Mouse (Mus musculus): Measurements from ENCODE around the gene Pdzk1ip1. TPM values are rescaled to one million over a fixed set of nuclear protein-coding genes. Genes with fewer than 3 reads are reported as not detected.

Gene Pdzk1ip1
- polyA plus RNA-seq, 1 experiment: 8.4 TPM

DNA sequence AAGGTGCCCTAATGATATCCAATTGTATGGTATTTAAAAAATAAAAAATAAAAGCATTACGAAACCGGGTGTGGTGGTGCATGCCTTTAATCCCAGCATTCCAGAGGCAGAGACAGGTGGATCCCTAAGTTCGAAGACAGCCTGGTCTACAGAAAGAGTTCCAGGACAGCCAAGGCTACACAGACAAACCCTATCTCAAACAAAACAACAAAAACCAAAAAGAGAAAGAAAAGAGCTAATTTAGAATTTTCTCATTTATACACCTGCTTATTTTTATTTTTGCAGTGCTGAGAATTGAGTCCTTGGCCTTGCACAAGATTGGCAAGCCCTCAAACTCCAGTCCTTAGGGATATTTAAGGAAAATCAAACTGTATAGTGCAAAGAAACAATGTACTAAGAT lies 32.8 kb upstream of the Pdzk1ip1 start:
- Histone ChIP-seq H3K4me3 (ENCODE audit: low read depth, low read length) (no peak overlapping the region), H3K4me1 (ENCODE audit: control insufficient read depth, insufficient read depth, insufficient read length, low read length) (peaks cover 7% of the 10 kb centered on the region), H3K27ac (ENCODE audit: insufficient read depth, low read depth, low read length) (no peak overlapping the region), H3K27me3 (ENCODE audit: control insufficient read depth, insufficient read depth, low read length) (peaks cover 77% of the 10 kb centered on the region), H3K36me3 (ENCODE audit: control insufficient read depth, insufficient read depth, low read length) (no peaks in the 10 kb centered on the region)
- TF ChIP-seq POLR2A (IDR thresholded peaks at IDR 0.05; ENCODE audit: low read depth, low read length): no peak
- no peak for TF ChIP-seq CTCF (IDR thresholded peaks at IDR 0.05; ENCODE audit: extremely low read depth, insufficient read length, insufficient replicate concordance, low read depth, low read length)
- 35% methylated on average over 3 of the region's 3 CpGs for WGBS

- TF ChIP-seq POLR2A (IDR thresholded peaks at IDR 0.05; ENCODE audit: low read depth, low read length): no peak
- TF ChIP-seq CTCF (IDR thresholded peaks at IDR 0.05; ENCODE audit: extremely low read depth, insufficient read length, insufficient replicate concordance, low read depth, low read length): no peak
- H3K27me3 ChIP-seq (ENCODE audit: control insufficient read depth, insufficient read depth, low read length): peaks cover 78% of the 10 kb centered on the region
- WGBS: 2% methylated on average over 60 of the region's 60 CpGs
- no peaks in the 10 kb centered on the region for H3K36me3 ChIP-seq (ENCODE audit: control insufficient read depth, insufficient read depth, low read length)
- 0 out of 2 replicates have a peak within 1 kb of the TSS, but pooled peaks have one; percentile 21 for H3K27ac ChIP-seq (ENCODE audit: insufficient read depth, low read depth, low read length)
- H3K4me1 ChIP-seq (ENCODE audit: control insufficient read depth, insufficient read depth, insufficient read length, low read length): peaks cover 7% of the 10 kb centered on the region
- peak within 1 kb of the TSS; percentile 43 for H3K4me3 ChIP-seq (ENCODE audit: low read depth, low read length)
Observed at GRCm38 (mm10) chr4:115056371-115056920, 32.1 kb upstream of the Pdzk1ip1 start, which contains the start of gene Tal1. TSS of gene Tal1 (plus strand) at chr4:115056426.

DNA sequence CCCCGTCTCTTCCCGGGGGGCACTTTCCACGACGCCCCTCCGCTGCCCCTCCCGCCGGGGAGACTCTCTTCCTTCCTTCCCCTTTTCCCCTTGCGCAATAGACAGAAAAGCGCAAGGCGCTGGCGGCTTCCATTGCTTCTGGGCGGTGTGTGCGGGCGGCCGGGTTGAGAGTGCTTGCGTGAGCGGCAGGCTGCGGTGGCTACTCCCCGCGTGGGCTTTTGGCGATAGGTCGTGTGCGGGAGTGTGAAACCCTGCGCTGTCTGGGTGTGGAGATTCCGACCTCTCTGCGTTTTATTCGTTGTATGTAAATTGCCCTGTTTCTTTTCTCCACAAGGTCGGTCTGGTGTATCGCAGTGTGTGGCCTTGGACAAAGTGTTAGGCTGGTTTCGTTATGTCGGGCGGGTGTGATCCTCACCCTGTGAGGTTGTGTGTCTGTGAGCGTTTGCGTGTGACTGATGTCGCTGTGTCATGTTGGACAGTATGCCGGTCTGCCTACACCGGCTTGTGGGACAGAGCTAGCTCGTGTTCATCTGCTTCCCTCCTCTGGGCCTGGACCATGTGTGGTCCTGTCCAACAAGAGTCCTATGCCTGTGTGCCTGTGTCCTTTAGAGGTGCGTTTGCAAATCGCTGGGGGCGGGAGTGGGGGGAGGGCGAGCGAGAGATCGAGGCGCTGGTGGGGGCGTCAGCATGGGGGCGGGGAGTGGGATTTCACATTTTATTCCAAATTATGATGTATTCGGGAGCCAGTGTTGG lies 31.4 kb upstream of the Pdzk1ip1 start:
- Histone ChIP-seq H3K36me3 (ENCODE audit: control insufficient read depth, insufficient read depth, low read length) (no peaks in the 10 kb centered on the region), H3K27me3 (ENCODE audit: control insufficient read depth, insufficient read depth, low read length) (peaks cover 77% of the 10 kb centered on the region), H3K27ac (ENCODE audit: insufficient read depth, low read depth, low read length) (0 out of 2 replicates have a peak overlapping the region, but pooled peaks have one; percentile 0), H3K4me1 (ENCODE audit: control insufficient read depth, insufficient read depth, insufficient read length, low read length) (peaks cover 7% of the 10 kb centered on the region), H3K4me3 (ENCODE audit: low read depth, low read length) (peak overlapping the region; percentile 43)
- 2% methylated on average over 48 of the region's 48 CpGs for WGBS
- TF ChIP-seq CTCF (IDR thresholded peaks at IDR 0.05; ENCODE audit: extremely low read depth, insufficient read length, insufficient replicate concordance, low read depth, low read length) (no peak), POLR2A (IDR thresholded peaks at IDR 0.05; ENCODE audit: low read depth, low read length) (no peak)

DNA sequence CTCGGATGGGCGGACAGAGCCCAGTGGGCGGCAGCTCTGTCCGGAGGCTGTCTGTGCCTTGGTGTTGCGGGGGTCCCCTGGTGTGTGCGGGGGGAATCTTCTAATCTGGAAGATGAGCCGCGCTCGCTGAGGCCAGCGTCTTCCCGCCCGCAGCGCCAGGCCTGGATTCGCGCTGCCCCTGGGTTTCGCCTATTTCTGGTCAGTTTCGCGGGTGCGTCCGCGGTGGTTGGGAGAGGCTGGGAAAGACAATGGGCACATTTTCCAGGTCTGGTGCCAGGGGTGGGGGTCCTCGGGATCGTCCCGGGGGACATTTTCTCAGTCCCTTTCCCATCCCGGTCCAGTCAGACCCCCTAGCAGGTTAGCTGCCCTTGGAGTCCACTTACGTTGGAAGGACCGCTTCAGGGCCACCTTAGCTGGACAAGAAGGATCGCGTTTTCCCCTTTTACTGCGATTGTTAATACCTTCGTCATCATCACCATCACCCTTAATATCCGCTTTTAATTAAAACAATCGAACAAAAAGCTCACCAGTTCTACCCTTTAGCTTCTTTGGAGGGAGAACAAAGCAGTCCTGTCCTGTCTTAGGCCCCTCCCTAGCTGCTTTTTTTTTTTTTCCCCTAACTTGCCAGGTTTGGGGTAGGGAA lies 30.7 kb upstream of the Pdzk1ip1 start:
- peak overlapping the region; percentile 43 for H3K4me3 ChIP-seq (ENCODE audit: low read depth, low read length)
- peaks cover 77% of the 10 kb centered on the region for H3K27me3 ChIP-seq (ENCODE audit: control insufficient read depth, insufficient read depth, low read length)
- no peaks in the 10 kb centered on the region for H3K36me3 ChIP-seq (ENCODE audit: control insufficient read depth, insufficient read depth, low read length)
- no peak for TF ChIP-seq POLR2A (IDR thresholded peaks at IDR 0.05; ENCODE audit: low read depth, low read length)
- no peak for TF ChIP-seq CTCF (IDR thresholded peaks at IDR 0.05; ENCODE audit: extremely low read depth, insufficient read length, insufficient replicate concordance, low read depth, low read length)
- peaks cover 7% of the 10 kb centered on the region for H3K4me1 ChIP-seq (ENCODE audit: control insufficient read depth, insufficient read depth, insufficient read length, low read length)
- WGBS: 4% methylated on average over 33 of the region's 33 CpGs
- H3K27ac ChIP-seq (ENCODE audit: insufficient read depth, low read depth, low read length): no peak overlapping the region

- Histone ChIP-seq H3K36me3 (ENCODE audit: control insufficient read depth, insufficient read depth, low read length) (no peaks in the 10 kb centered on the region), H3K4me3 (ENCODE audit: low read depth, low read length) (peak overlapping the region; percentile 16; the same call in 1 of the 2 replicates), H3K27ac (ENCODE audit: insufficient read depth, low read depth, low read length) (no peak overlapping the region), H3K27me3 (ENCODE audit: control insufficient read depth, insufficient read depth, low read length) (peaks cover 81% of the 10 kb centered on the region), H3K4me1 (ENCODE audit: control insufficient read depth, insufficient read depth, insufficient read length, low read length) (peaks cover 12% of the 10 kb centered on the region)
- TF ChIP-seq POLR2A (IDR thresholded peaks at IDR 0.05; ENCODE audit: low read depth, low read length) (no peak), CTCF (IDR thresholded peaks at IDR 0.05; ENCODE audit: extremely low read depth, insufficient read length, insufficient replicate concordance, low read depth, low read length) (no peak)
- 4% methylated on average over 20 of the region's 20 CpGs for WGBS
Observed at GRCm38 (mm10) chr4:115058317-115058761, 30.2 kb upstream of the Pdzk1ip1 start.

DNA sequence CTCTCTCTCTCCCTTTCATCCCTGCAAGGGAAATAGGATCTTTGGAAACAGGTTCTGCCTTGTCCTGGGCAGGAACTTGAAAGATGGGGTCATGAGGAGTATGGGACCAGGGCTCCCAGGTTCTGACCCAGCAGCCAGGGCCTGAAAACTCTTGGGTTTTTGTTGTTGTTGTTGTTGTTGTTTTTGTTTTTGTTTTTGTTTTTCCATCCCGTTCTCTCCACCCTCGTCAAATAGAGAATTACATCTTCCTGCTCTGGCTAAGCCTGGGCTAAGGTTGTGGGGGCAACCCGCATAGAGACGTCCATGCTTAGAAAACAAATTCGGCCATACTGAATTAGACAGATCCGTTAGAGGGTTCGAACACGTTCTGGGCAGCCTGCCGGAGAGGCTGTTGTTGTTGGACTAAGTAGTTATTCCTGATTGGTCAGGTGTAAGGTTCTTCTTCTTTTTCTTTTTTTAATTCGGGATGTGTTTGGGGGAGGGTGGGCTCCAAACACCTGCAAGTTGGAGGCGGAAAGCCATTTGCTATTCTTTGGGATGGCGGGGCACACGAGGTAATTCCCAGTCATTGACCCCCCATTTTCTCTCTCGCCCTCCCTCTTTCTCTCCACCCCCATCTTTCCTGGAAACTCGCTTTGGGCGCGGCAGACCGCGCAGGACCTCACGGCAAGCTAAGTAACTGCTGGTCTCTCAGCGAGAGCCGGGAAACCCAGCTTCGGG lies 29.5 kb upstream of the Pdzk1ip1 start:
- peaks cover 13% of the 10 kb centered on the region for H3K4me1 ChIP-seq (ENCODE audit: control insufficient read depth, insufficient read depth, insufficient read length, low read length)
- H3K4me3 ChIP-seq (ENCODE audit: low read depth, low read length): peak overlapping the region; percentile 40
- TF ChIP-seq CTCF (IDR thresholded peaks at IDR 0.05; ENCODE audit: extremely low read depth, insufficient read length, insufficient replicate concordance, low read depth, low read length) (no peak), POLR2A (IDR thresholded peaks at IDR 0.05; ENCODE audit: low read depth, low read length) (no peak)
- no peak overlapping the region for H3K27ac ChIP-seq (ENCODE audit: insufficient read depth, low read depth, low read length)
- H3K27me3 ChIP-seq (ENCODE audit: control insufficient read depth, insufficient read depth, low read length): peaks cover 85% of the 10 kb centered on the region
- WGBS: 15% methylated on average over 23 of the region's 23 CpGs
- no peaks in the 10 kb centered on the region for H3K36me3 ChIP-seq (ENCODE audit: control insufficient read depth, insufficient read depth, low read length)

Data from small intestine, adult 2 months (tissue).